27 mouse cellular contexts compared by ENCODE assay signal in genomic region chr13:24147006-24147405, GRCm38 (mm10).
"Had no signal": no experiment of that assay in that cellular context is flagged by ENCODE, and none has a peak within 500 bp of the region (broad histone marks: within the 10 kb centered on the region; RNA-seq: fewer than 3 reads in every experiment).

No protein-coding gene starts in this region.

- H3K4me3 ChIP-seq: gastrocnemius, adult 2 months; heart, embryonic 10.5 days; heart, embryonic 12.5 days; hindbrain, embryonic 10.5 days; hindbrain, embryonic 12.5 days; intestine, embryonic 15.5 days; layer of hippocampus, adult 2 months; left cerebral cortex, adult 2 months; limb, embryonic 10.5 days; limb, embryonic 12.5 days; liver, embryonic 13.5 days had no signal

- ATAC-seq: hindbrain, embryonic 16.5 days; inflammation-experienced regulatory T-cells, adult 6 months; intestine, embryonic 15.5 days; intestine, postnatal 0 days had no signal

- H3K36me3 ChIP-seq: heart, embryonic 10.5 days; heart, embryonic 12.5 days; hindbrain, embryonic 10.5 days; hindbrain, embryonic 12.5 days; intestine, embryonic 15.5 days; limb, embryonic 10.5 days; limb, embryonic 12.5 days; liver, embryonic 13.5 days had no signal

- H3K9ac ChIP-seq: heart, embryonic 12.5 days; hindbrain, embryonic 12.5 days; hindbrain, embryonic 14.5 days; intestine, embryonic 15.5 days; limb, embryonic 12.5 days; liver, embryonic 13.5 days had no signal

- H3K4me2 ChIP-seq: heart, embryonic 12.5 days; hindbrain, embryonic 12.5 days; hindbrain, embryonic 14.5 days; intestine, embryonic 15.5 days; limb, embryonic 12.5 days; liver, embryonic 11.5 days; liver, embryonic 13.5 days had no signal

- H3K4me1 ChIP-seq: intestine, embryonic 15.5 days; limb, embryonic 12.5 days; liver, embryonic 13.5 days had no signal

- H3K27me3 ChIP-seq: hindbrain, embryonic 12.5 days; intestine, embryonic 15.5 days; limb, embryonic 12.5 days had no signal

- DNase-seq: gastrocnemius, adult 2 months; gastrocnemius, postnatal 10 days; gastrocnemius, postnatal 25 days; heart, adult 18-20 months; heart, postnatal 10 days; heart, postnatal 4 days; kidney, adult 18-20 months; kidney, adult 8-10 months; kidney, postnatal 10 days; kidney, postnatal 25 days; kidney, postnatal 4 days; liver; liver, embryonic 13.5 days had no signal

- H3K27ac ChIP-seq: gastrocnemius, adult 2 months; heart, embryonic 10.5 days; hindbrain, embryonic 10.5 days; hindbrain, embryonic 12.5 days; hindbrain, embryonic 14.5 days; intestine, embryonic 15.5 days; layer of hippocampus, adult 2 months; left cerebral cortex, adult 2 months; limb, embryonic 10.5 days; limb, embryonic 12.5 days; liver, embryonic 13.5 days had no signal

- H3K9me3 ChIP-seq: heart, embryonic 10.5 days; heart, embryonic 12.5 days; hindbrain, embryonic 10.5 days; hindbrain, embryonic 12.5 days; intestine, embryonic 15.5 days; limb, embryonic 10.5 days; limb, embryonic 12.5 days; liver, embryonic 13.5 days had no signal
